Mouse (Mus musculus) CH12.LX (cell line): Measurements from ENCODE around the gene Sept9. TPM values are rescaled to one million over a fixed set of nuclear protein-coding genes. Genes with fewer than 3 reads are reported as not detected.

Experiments used
- DNase-seq: peaks from one replicate; pipeline ENCODE4 v3.0.0-alpha.2; 2013; ENCODE audit errors: extremely low read depth
- H3K27ac ChIP-seq: 2 replicates; pipeline ENCODE4 v1.5.1; 2012; ENCODE audit warnings: low read depth, mild to moderate bottlenecking, control low read depth, moderate library complexity; ENCODE audit not compliant: insufficient read depth
- H3K27me3 ChIP-seq: replicated peaks from 2 replicates; pipeline ENCODE3; 2012; ENCODE audit warnings: inconsistent platforms
- H3K36me3 ChIP-seq, 2 experiments: replicated peaks in 1 of 2; 2 replicates each; pipeline versions ENCODE3 to v1.6.1; 2012; ENCODE audit warnings: inconsistent platforms in 1 of 2, low read length in 1 of 2, mild to moderate bottlenecking in 1 of 2, mixed read lengths in 1 of 2, moderate library complexity in 1 of 2; ENCODE audit not compliant: control insufficient read depth in 1 of 2, insufficient read depth in 1 of 2
- H3K4me1 ChIP-seq, 2 experiments: 2 replicates each; pipeline ENCODE4 v1.6.1; 2012; ENCODE audit warnings: inconsistent platforms in 1 of 2, moderate library complexity in 1 of 2; ENCODE audit not compliant: insufficient read depth in 2 of 2, control insufficient read depth in 1 of 2
- H3K4me2 ChIP-seq: 2 replicates; pipeline ENCODE4 v1.6.1; 2012; ENCODE audit warnings: low read depth, mild to moderate bottlenecking, control low read depth; ENCODE audit not compliant: poor library complexity, insufficient read depth, severe bottlenecking
- H3K4me3 ChIP-seq, 3 experiments: fragments of 150-350 bp in 1 of 3; sonication (generic) in 1 of 3; replicated peaks in 1 of 3; 2 replicates each; pipeline versions ENCODE3 to v1.5.1; 2011 to 2012; ENCODE audit warnings: low read depth in 2 of 3, low read length in 2 of 3, mild to moderate bottlenecking in 2 of 3, moderate library complexity in 2 of 3, control low read depth in 1 of 3, improper control_type of control experiment in 1 of 3, inconsistent platforms in 1 of 3, mixed read lengths in 1 of 3; ENCODE audit not compliant: poor library complexity in 1 of 3
- H3K79me2 ChIP-seq: replicated peaks from 2 replicates; pipeline ENCODE4 v1.6.1; 2012; ENCODE audit warnings: mild to moderate bottlenecking, moderate library complexity; ENCODE audit not compliant: control insufficient read depth, poor library complexity, insufficient read depth, severe bottlenecking; ENCODE audit errors: extremely low read depth
- H3K9ac ChIP-seq: 2 replicates; pipeline ENCODE4 v1.6.1; 2012; ENCODE audit warnings: low read depth, mild to moderate bottlenecking, control low read depth, moderate library complexity; ENCODE audit not compliant: insufficient read depth
- H3K9me3 ChIP-seq: replicated peaks from 2 replicates; pipeline ENCODE3; 2012; ENCODE audit warnings: low read length, inconsistent platforms, mixed read lengths
- BHLHE40 ChIP-seq: IDR thresholded peaks from 2 replicates; pipeline ENCODE4 v1.6.1; 2011; ENCODE audit warnings: mild to moderate bottlenecking, low read depth, low read length, improper control_type of control experiment
- CHD1 ChIP-seq: IDR thresholded peaks from 2 replicates; pipeline ENCODE4 v1.6.1; 2012; ENCODE audit warnings: low read depth, low read length, improper control_type of control experiment, inconsistent platforms
- CHD2 ChIP-seq: IDR thresholded peaks from 2 replicates; pipeline ENCODE4 v1.6.1; 2011; ENCODE audit warnings: low read length, improper control_type of control experiment
- CTCF ChIP-seq, 2 experiments: IDR thresholded peaks in 1 of 2; conservative IDR thresholded peaks in 1 of 2; 2 replicates each; pipeline ENCODE4 v1.5.1; 2011 to 2012; ENCODE audit warnings: low read depth in 2 of 2, low read length in 2 of 2, improper control_type of control experiment in 1 of 2, inconsistent platforms in 1 of 2, mild to moderate bottlenecking in 1 of 2, moderate library complexity in 1 of 2
- E2F4 ChIP-seq: IDR thresholded peaks from 2 replicates; pipeline ENCODE4 v1.6.1; 2011; ENCODE audit warnings: low read depth, low read length, improper control_type of control experiment; ENCODE audit not compliant: insufficient replicate concordance
- EP300 ChIP-seq: IDR thresholded peaks from 2 replicates; pipeline ENCODE4 v1.6.1; 2011; ENCODE audit warnings: low read length, improper control_type of control experiment
- ETS1 ChIP-seq: conservative IDR thresholded peaks from 2 replicates; pipeline ENCODE4 v1.6.1; 2012; ENCODE audit warnings: low read depth, mild to moderate bottlenecking, inconsistent platforms, low read length, improper control_type of control experiment, moderate library complexity
- GABPA ChIP-seq: IDR thresholded peaks from 2 replicates; pipeline ENCODE4 v1.6.1; 2012; ENCODE audit warnings: low read depth, low read length, improper control_type of control experiment, inconsistent platforms; ENCODE audit not compliant: insufficient replicate concordance
- IRF4 ChIP-seq: IDR thresholded peaks from 2 replicates; pipeline ENCODE4 v1.6.1; 2014; ENCODE audit warnings: low read depth, mild to moderate bottlenecking, inconsistent platforms, low read length, improper control_type of control experiment
- JUN ChIP-seq: IDR thresholded peaks from 2 replicates; pipeline ENCODE4 v1.6.1; 2011; ENCODE audit warnings: low read depth, mild to moderate bottlenecking, low read length, improper control_type of control experiment, moderate library complexity; ENCODE audit not compliant: insufficient read depth
- JUND ChIP-seq: conservative IDR thresholded peaks from 2 replicates; pipeline ENCODE4 v1.6.1; 2011; ENCODE audit warnings: low read depth, low read length, improper control_type of control experiment
- KAT2A ChIP-seq: IDR thresholded peaks from 2 replicates; pipeline ENCODE4 v1.6.1; 2012; ENCODE audit warnings: low read length, improper control_type of control experiment, inconsistent platforms; ENCODE audit not compliant: insufficient replicate concordance
- MAFK ChIP-seq: IDR thresholded peaks from 2 replicates; pipeline ENCODE4 v1.6.1; 2011; ENCODE audit warnings: low read length, improper control_type of control experiment; ENCODE audit not compliant: insufficient replicate concordance
- MAX ChIP-seq: IDR thresholded peaks from 2 replicates; pipeline ENCODE4 v1.6.1; 2011; ENCODE audit warnings: low read length, improper control_type of control experiment
- MAZ ChIP-seq: IDR thresholded peaks from 2 replicates; pipeline ENCODE4 v1.6.1; 2012; ENCODE audit warnings: low read depth, mild to moderate bottlenecking, inconsistent platforms, low read length, improper control_type of control experiment, moderate library complexity
- MEF2A ChIP-seq: IDR thresholded peaks from 2 replicates; pipeline ENCODE4 v1.6.1; 2014; ENCODE audit warnings: low read depth, mild to moderate bottlenecking, inconsistent platforms, low read length, improper control_type of control experiment, borderline replicate concordance
- MYC ChIP-seq: IDR thresholded peaks from 2 replicates; pipeline ENCODE4 v1.6.1; 2011; ENCODE audit warnings: low read depth, mild to moderate bottlenecking, improper control_type of control experiment, low read length
- NELFE ChIP-seq: IDR thresholded peaks from 2 replicates; pipeline ENCODE4 v1.6.1; 2011; ENCODE audit warnings: low read depth, low read length, improper control_type of control experiment
- NRF1 ChIP-seq: IDR thresholded peaks from 2 replicates; pipeline ENCODE4 v1.6.1; 2014; ENCODE audit warnings: low read depth, mild to moderate bottlenecking, inconsistent platforms, low read length, improper control_type of control experiment, moderate library complexity
- PAX5 ChIP-seq: IDR thresholded peaks from 2 replicates; pipeline ENCODE4 v1.6.1; 2012; ENCODE audit warnings: low read length, inconsistent platforms, mixed read lengths
- POLR2A ChIP-seq: IDR thresholded peaks from 2 replicates; pipeline ENCODE4 v1.6.1; 2011; ENCODE audit warnings: low read depth, mild to moderate bottlenecking, improper control_type of control experiment, low read length
- POLR2AphosphoS2 ChIP-seq: IDR thresholded peaks from 2 replicates; pipeline ENCODE4 v1.6.1; 2011; ENCODE audit warnings: low read depth, low read length, improper control_type of control experiment
- SIN3A ChIP-seq: IDR thresholded peaks from 2 replicates; pipeline ENCODE4 v1.6.1; 2012; ENCODE audit warnings: low read length, improper control_type of control experiment, inconsistent platforms
- SMC3 ChIP-seq: IDR thresholded peaks from 2 replicates; pipeline ENCODE4 v1.6.1; 2011; ENCODE audit warnings: low read depth, low read length, improper control_type of control experiment
- TBP ChIP-seq: conservative IDR thresholded peaks from 2 replicates; pipeline ENCODE4 v1.6.1; 2011; ENCODE audit warnings: low read depth, low read length, improper control_type of control experiment
- TCF12 ChIP-seq: IDR thresholded peaks from 2 replicates; pipeline ENCODE4 v1.6.1; 2014; ENCODE audit warnings: low read depth, mild to moderate bottlenecking, inconsistent platforms, low read length, improper control_type of control experiment
- UBTF ChIP-seq: IDR thresholded peaks from 2 replicates; pipeline ENCODE4 v1.6.1; 2012; ENCODE audit warnings: low read depth, mild to moderate bottlenecking, inconsistent platforms, low read length, improper control_type of control experiment, moderate library complexity
- USF1 ChIP-seq: IDR thresholded peaks from 2 replicates; pipeline ENCODE4 v1.6.1; 2014; ENCODE audit warnings: low read depth, mild to moderate bottlenecking, inconsistent platforms, low read length, improper control_type of control experiment
- USF2 ChIP-seq: conservative IDR thresholded peaks from 2 replicates; pipeline ENCODE4 v1.6.1; 2011; ENCODE audit warnings: low read depth, low read length, improper control_type of control experiment
- ZC3H11A ChIP-seq: IDR thresholded peaks from 2 replicates; pipeline ENCODE4 v1.6.1; 2012; ENCODE audit warnings: low read depth, mild to moderate bottlenecking, inconsistent platforms, low read length, improper control_type of control experiment
- ZMIZ1 ChIP-seq: IDR thresholded peaks from 2 replicates; pipeline ENCODE4 v1.6.1; 2012; ENCODE audit warnings: low read depth, mild to moderate bottlenecking, inconsistent platforms, low read length, improper control_type of control experiment
- ZNF384 ChIP-seq: IDR thresholded peaks from 2 replicates; pipeline ENCODE4 v1.6.1; 2012; ENCODE audit warnings: low read depth, low read length, improper control_type of control experiment, inconsistent platforms
- dilution Hi-C: fragments of 300-500 bp; cut with MboI; formaldehyde crosslinking; loops from 2 replicates; pipeline ENCODE4 v1.14.3; 2020; ENCODE audit warnings: low sequenced_read_pairs; ENCODE audit not compliant: extremely low pct_unique_long_range_greater_than_20kb, extremely low pct_ligation_motif_present
- in situ Hi-C: fragments of 300-500 bp; cut with MboI; formaldehyde crosslinking; loops from 3 replicates; pipeline ENCODE4 v1.14.3; 2019; ENCODE audit warnings: low sequenced_read_pairs, low pct_ligation_motif_present, low pct_unique_long_range_greater_than_20kb, mixed read lengths
- polyA plus RNA-seq: library from polyadenylated mRNA; unstranded; fragments of >175 nt; gene quantifications from 2 replicates; pipeline ENCODE4 v1.2.1, GENCODE M21; 2012; ENCODE audit warnings: low read depth; ENCODE audit not compliant: insufficient read length
- total RNA-seq, 2 experiments: library from RNA; depleted of rRNA; stranded (reverse); fragments of 300-350 nt in 1 of 2; fragments of >200 nt in 1 of 2; gene quantifications; 2 replicates each; pipeline ENCODE4 v1.2.3; 2012 to 2014

The Sept9 gene
- total and polyA plus RNA-seq, 3 experiments: 47.6 to 128 (median 110) TPM

GRCm38 (mm10) chr11:117395228-117395627 lies 195.8 kb downstream of the Sept9 start:
- dilution Hi-C loops: no loop called here
- no peaks in the 10 kb centered on the region for H3K79me2 ChIP-seq
- H3K9me3 ChIP-seq: no peaks in the 10 kb centered on the region
- peak; percentile 60; the same call in 1 of the 2 replicates for TF ChIP-seq SIN3A
- TF ChIP-seq UBTF: no peak
- TF ChIP-seq EP300: no peak
- TF ChIP-seq CHD2: peak; percentile 86
- TF ChIP-seq MEF2A: peak; percentile 21; the same call in 1 of the 2 replicates
- peak; percentile 66 for TF ChIP-seq IRF4
- no peak for TF ChIP-seq NELFE
- TF ChIP-seq SMC3: no peak
- peak; percentile 65 for TF ChIP-seq USF1
- peak; percentile 27 for TF ChIP-seq ETS1
- TF ChIP-seq E2F4: no peak
- peak; percentile 55 for TF ChIP-seq BHLHE40
- peak overlapping the region in 2 of 3 experiments; percentile 4 to 23 for H3K4me3 ChIP-seq
- no peaks in the 10 kb centered on the region for H3K36me3 ChIP-seq
- no peak overlapping the region for H3K27ac ChIP-seq
- H3K4me2 ChIP-seq: peak overlapping the region; percentile 65
- peak; percentile 72 for DNase-seq
- peaks cover 39 to 65% of the 10 kb centered on the region in 2 experiments for H3K4me1 ChIP-seq
- no peak overlapping the region for H3K9ac ChIP-seq
- in situ Hi-C loops: loop anchor here (5.0 kb wide), 1 partner anchor 82 kb away; no protein-coding TSS in a partner anchor
- H3K27me3 ChIP-seq: no peaks in the 10 kb centered on the region

- in situ Hi-C loops: loop anchor here (5.0 kb wide), 1 partner anchor 80 kb away; no protein-coding TSS in a partner anchor
- TF ChIP-seq EP300: peak; percentile 64
- no peak for TF ChIP-seq MAFK
- no peak for TF ChIP-seq POLR2AphosphoS2
- TF ChIP-seq MEF2A: 0 out of 2 replicates have a peak, but pooled peaks have one; percentile 40
- no peak for TF ChIP-seq UBTF
- TF ChIP-seq TBP: no peak
- TF ChIP-seq JUN: no peak
- no peak for TF ChIP-seq NRF1
- TF ChIP-seq ZC3H11A: no peak
- no peak for TF ChIP-seq USF2
- no peak; the same call in 1 of the 2 replicates for TF ChIP-seq SIN3A
- peak; percentile 25; the same call in 1 of the 2 replicates for TF ChIP-seq TCF12
- TF ChIP-seq ZNF384: no peak
- no peak for TF ChIP-seq MAX
- TF ChIP-seq PAX5: no peak
- no peak for TF ChIP-seq CHD1
- TF ChIP-seq IRF4: peak; percentile 92
- TF ChIP-seq JUND: no peak
- peak; percentile 32; the same call in 1 of the 2 replicates for TF ChIP-seq ETS1
- TF ChIP-seq E2F4: no peak
- TF ChIP-seq MYC: no peak
- no peak for TF ChIP-seq GABPA
- no peak for TF ChIP-seq USF1
- TF ChIP-seq POLR2A: no peak
- no peak for TF ChIP-seq ZMIZ1
- TF ChIP-seq KAT2A: no peak
- TF ChIP-seq MAZ: no peak
- TF ChIP-seq CTCF (conservative IDR thresholded peaks at IDR 0.05 in 1 of 2, IDR thresholded peaks at IDR 0.05 in 1 of 2; ENCODE audit: low read depth in 2 of 2, low read length in 2 of 2): no peak
- peak; percentile 65 for TF ChIP-seq BHLHE40
These were observed 197.5 kb downstream of the Sept9 start for GRCm38 (mm10) chr11:117396929-117397328.

More at GRCm38 (mm10) chr11:117396929-117397328, 197.5 kb downstream of the Sept9 start:
- no peak overlapping the region for H3K4me2 ChIP-seq
- peaks cover 37 to 55% of the 10 kb centered on the region in 2 experiments for H3K4me1 ChIP-seq
- no peak overlapping the region for H3K4me3 ChIP-seq
- H3K79me2 ChIP-seq: no peaks in the 10 kb centered on the region
- dilution Hi-C loops: no loop called here
- H3K36me3 ChIP-seq: no peaks in the 10 kb centered on the region
- H3K9ac ChIP-seq: no peak overlapping the region
- H3K27ac ChIP-seq: no peak overlapping the region
- no peaks in the 10 kb centered on the region for H3K27me3 ChIP-seq
- no peaks in the 10 kb centered on the region for H3K9me3 ChIP-seq
- DNase-seq: peak; percentile 55
